Mouse (Mus musculus) hindbrain, embryonic 14.5 days (tissue): Measurements from ENCODE around the gene St6gal1. TPM values are rescaled to one million over a fixed set of nuclear protein-coding genes. Genes with fewer than 3 reads are reported as not detected.

Experiments
- ATAC-seq: fragments of 200-750 bp; cut with Nextera tagmentation; 2 replicates; pipeline ENCODE4 v1.8.0; 2017; ENCODE audit warnings: moderate number of reproducible peaks, mild to moderate bottlenecking, moderate TSS enrichment, moderate library complexity; ENCODE audit not compliant: low FRiP score
- DNase-seq: peaks from one replicate; pipeline ENCODE4 v3.0.0-alpha.2; 2015; ENCODE audit warnings: low spot score
- H3K27ac ChIP-seq: fragments of 300-500 bp; sonication (generic); 2 replicates; pipeline ENCODE4 v1.5.1; 2014; ENCODE audit warnings: mild to moderate bottlenecking, moderate library complexity
- H3K27me3 ChIP-seq: fragments of 300-500 bp; sonication (generic); 2 replicates; pipeline ENCODE4 v1.6.1; 2014; ENCODE audit warnings: mild to moderate bottlenecking, low read length, mixed read lengths; ENCODE audit not compliant: control insufficient read depth, insufficient read depth
- H3K36me3 ChIP-seq: fragments of 300-500 bp; sonication (generic); replicated peaks from 2 replicates; pipeline ENCODE4 v1.6.1; 2014; ENCODE audit not compliant: control insufficient read depth, insufficient read depth
- H3K4me1 ChIP-seq: fragments of 300-500 bp; sonication (generic); replicated peaks from 2 replicates; pipeline ENCODE4 v1.6.1; 2014; ENCODE audit warnings: antibody characterized with exemption, low read length, mixed read lengths; ENCODE audit not compliant: control insufficient read depth, insufficient read depth
- H3K4me2 ChIP-seq: fragments of 300-500 bp; sonication (generic); replicated peaks from 2 replicates; pipeline ENCODE4 v1.6.1; 2014; ENCODE audit warnings: mild to moderate bottlenecking, moderate library complexity
- H3K4me3 ChIP-seq: fragments of 300-500 bp; sonication (generic); replicated peaks from 2 replicates; pipeline ENCODE4 v1.5.1; 2014; ENCODE audit warnings: mild to moderate bottlenecking, low read length
- H3K9ac ChIP-seq: fragments of 300-500 bp; sonication (generic); 2 replicates; pipeline ENCODE4 v1.6.1; 2014
- H3K9me3 ChIP-seq: fragments of 300-500 bp; sonication (generic); 2 replicates; pipeline ENCODE4 v1.6.1; 2016; ENCODE audit warnings: low read length; ENCODE audit not compliant: control insufficient read depth
- WGBS: fragments of 180-500 bp; shearing (Covaris S2); extraction: QIAGEN DNeasy Blood & Tissue Kit; methylation state at CpG from one replicate; pipeline ENCODE4 v1.1.7; 2014; 5-methylcytosine and 5-hydroxymethylcytosine counted together
- polyA plus RNA-seq: library from polyadenylated mRNA; unstranded; fragments of >200 nt; fragmentation: Nextera tagmentation; extraction: Ambion mirVana; gene quantifications from 2 replicates; pipeline ENCODE4 v1.2.1, GENCODE M21; 2014

The St6gal1 gene
- polyA plus RNA-seq, 1 experiment from 2014 or later: 30.6 TPM

GRCm38 (mm10) chr16:23324867-23325650 is 100.5 kb downstream of the St6gal1 start:
- H3K4me3 ChIP-seq: no peak overlapping the region
- H3K36me3 ChIP-seq: peaks cover 27% of the 10 kb centered on the region
- no peak overlapping the region for H3K9ac ChIP-seq
- ATAC-seq (no peak), DNase-seq (no peak)
- H3K27ac ChIP-seq: no peak overlapping the region
- H3K4me1 ChIP-seq: no peaks in the 10 kb centered on the region
- no peak overlapping the region for H3K4me2 ChIP-seq
- 69% methylated on average over 6 of the region's 6 CpGs for WGBS
- no peaks in the 10 kb centered on the region for H3K27me3 ChIP-seq
- H3K9me3 ChIP-seq: no peaks in the 10 kb centered on the region

GRCm38 (mm10) chr16:23326664-23327063 is 102.1 kb downstream of the St6gal1 start:
- Histone ChIP-seq H3K4me2 (no peak overlapping the region), H3K4me3 (no peak overlapping the region), H3K27ac (no peak overlapping the region), H3K4me1 (no peaks in the 10 kb centered on the region), H3K9me3 (no peaks in the 10 kb centered on the region), H3K36me3 (peaks cover 22% of the 10 kb centered on the region), H3K27me3 (no peaks in the 10 kb centered on the region), H3K9ac (no peak overlapping the region)
- ATAC-seq (no peak), DNase-seq (no peak)
- 95% methylated on average over 6 of the region's 6 CpGs for WGBS

GRCm38 (mm10) chr16:23327266-23327665 is 102.7 kb downstream of the St6gal1 start:
- no peaks in the 10 kb centered on the region for H3K27me3 ChIP-seq
- DNase-seq (no peak), ATAC-seq (no peak)
- 96% methylated on average over 7 of the region's 7 CpGs for WGBS
- no peaks in the 10 kb centered on the region for H3K9me3 ChIP-seq
- no peaks in the 10 kb centered on the region for H3K4me1 ChIP-seq
- H3K4me3 ChIP-seq: no peak overlapping the region
- no peak overlapping the region for H3K27ac ChIP-seq
- H3K4me2 ChIP-seq: no peak overlapping the region
- peaks cover 17% of the 10 kb centered on the region for H3K36me3 ChIP-seq
- H3K9ac ChIP-seq: no peak overlapping the region

- H3K27ac ChIP-seq: no peak overlapping the region
- H3K4me1 ChIP-seq: no peaks in the 10 kb centered on the region
- H3K27me3 ChIP-seq: no peaks in the 10 kb centered on the region
- H3K9me3 ChIP-seq: no peaks in the 10 kb centered on the region
- no peak for DNase-seq
- WGBS: 95% methylated on average over 7 of the region's 7 CpGs
- no peak overlapping the region for H3K4me3 ChIP-seq
- peaks cover 17% of the 10 kb centered on the region for H3K36me3 ChIP-seq
- no peak overlapping the region for H3K4me2 ChIP-seq
- no peak for ATAC-seq
- H3K9ac ChIP-seq: no peak overlapping the region
These were observed 103.7 kb downstream of the St6gal1 start for GRCm38 (mm10) chr16:23328201-23328600.

- H3K4me3 ChIP-seq: no peak overlapping the region
- DNase-seq (no peak), ATAC-seq (no peak)
- no peak overlapping the region for H3K27ac ChIP-seq
- WGBS: 88% methylated on average over 2 of the region's 2 CpGs
- no peaks in the 10 kb centered on the region for H3K4me1 ChIP-seq
- peaks cover 22% of the 10 kb centered on the region for H3K36me3 ChIP-seq
- no peak overlapping the region for H3K9ac ChIP-seq
- no peak overlapping the region for H3K4me2 ChIP-seq
- H3K9me3 ChIP-seq: no peaks in the 10 kb centered on the region
- H3K27me3 ChIP-seq: no peaks in the 10 kb centered on the region
These were observed 107.6 kb downstream of the St6gal1 start for GRCm38 (mm10) chr16:23332136-23332535.

GRCm38 (mm10) chr16:23332686-23333085 is 108.1 kb downstream of the St6gal1 start:
- H3K36me3 ChIP-seq: peaks cover 21% of the 10 kb centered on the region

GRCm38 (mm10) chr16:23333875-23334551 is 109.5 kb downstream of the St6gal1 start:
- Histone ChIP-seq H3K4me2 (no peak overlapping the region), H3K27me3 (no peaks in the 10 kb centered on the region), H3K4me1 (no peaks in the 10 kb centered on the region), H3K4me3 (no peak overlapping the region), H3K9ac (no peak overlapping the region), H3K9me3 (no peaks in the 10 kb centered on the region), H3K27ac (no peak overlapping the region), H3K36me3 (peaks cover 14% of the 10 kb centered on the region)
- no peak for ATAC-seq
- WGBS: 72% methylated on average over 6 of the region's 6 CpGs
- DNase-seq: no peak

More at GRCm38 (mm10) chr16:23332686-23333085, 108.1 kb downstream of the St6gal1 start:
- H3K4me1 ChIP-seq: no peaks in the 10 kb centered on the region
- no peaks in the 10 kb centered on the region for H3K27me3 ChIP-seq
- H3K4me3 ChIP-seq: no peak overlapping the region
- H3K9me3 ChIP-seq: no peaks in the 10 kb centered on the region
- no peak overlapping the region for H3K4me2 ChIP-seq
- 92% methylated on average over 6 of the region's 6 CpGs for WGBS
- no peak overlapping the region for H3K9ac ChIP-seq
- no peak for ATAC-seq
- DNase-seq: no peak
- H3K27ac ChIP-seq: no peak overlapping the region

GRCm38 (mm10) chr16:23337317-23337716 is 112.8 kb downstream of the St6gal1 start:
- no peak overlapping the region for H3K4me3 ChIP-seq
- no peak overlapping the region for H3K27ac ChIP-seq
- H3K9me3 ChIP-seq: no peaks in the 10 kb centered on the region
- H3K4me1 ChIP-seq: no peaks in the 10 kb centered on the region
- peaks cover 11% of the 10 kb centered on the region for H3K36me3 ChIP-seq
- ATAC-seq: no peak
- WGBS: 84% methylated on average over 4 of the region's 4 CpGs
- no peaks in the 10 kb centered on the region for H3K27me3 ChIP-seq
- H3K4me2 ChIP-seq: no peak overlapping the region
- no peak for DNase-seq
- H3K9ac ChIP-seq: no peak overlapping the region

- H3K27me3 ChIP-seq: no peaks in the 10 kb centered on the region
- no peaks in the 10 kb centered on the region for H3K4me1 ChIP-seq
- no peak overlapping the region for H3K4me3 ChIP-seq
- no peak overlapping the region for H3K27ac ChIP-seq
- H3K4me2 ChIP-seq: no peak overlapping the region
- H3K9me3 ChIP-seq: no peaks in the 10 kb centered on the region
- DNase-seq (no peak), ATAC-seq (no peak)
- peaks cover 10% of the 10 kb centered on the region; the same call in 1 of the 2 replicates for H3K36me3 ChIP-seq
- H3K9ac ChIP-seq: no peak overlapping the region
- 98% methylated on average over 2 of the region's 2 CpGs for WGBS
These were observed 116.7 kb downstream of the St6gal1 start for GRCm38 (mm10) chr16:23341254-23341653.
